Mouse (Mus musculus) liver, embryonic 14.5 days (tissue): ENCODE results near the gene Tnxb.

Experiments
- CTCF ChIP-seq: IDR thresholded peaks from 2 replicates; pipeline ENCODE4 v1.5.1; 2016; ENCODE audit warnings: antibody characterized with exemption, low read depth, control low read depth
- EP300 ChIP-seq: IDR thresholded peaks from 2 replicates; pipeline ENCODE4 v1.6.1; 2016; ENCODE audit warnings: antibody characterized with exemption, low read depth

DNA sequence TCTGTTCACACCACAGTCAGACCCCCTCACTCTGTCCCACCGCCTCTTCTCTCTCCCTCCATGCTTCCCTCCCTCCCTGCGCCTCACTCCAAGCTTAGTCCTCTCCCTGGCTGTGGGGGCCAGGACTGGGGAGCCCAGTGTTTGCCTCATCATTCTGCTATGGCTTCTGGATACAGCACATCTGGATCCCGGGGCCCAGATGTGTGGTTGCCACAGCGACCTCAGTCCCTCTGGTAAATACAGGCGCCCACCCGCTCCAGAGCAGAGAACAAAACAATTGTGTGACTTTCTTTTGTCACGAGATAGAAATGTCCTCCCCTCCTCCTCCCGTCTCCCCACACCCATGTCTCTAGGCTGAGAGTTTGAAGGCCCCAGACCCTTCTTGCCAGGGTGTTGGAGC is 13.7 kb upstream of the Tnxb start:
- TF ChIP-seq CTCF (no peak), EP300 (no peak)
